Mouse (Mus musculus) E14TG2a.4 (cell line): ENCODE data around the gene Usp37.

Experiments used
- H3K27me3 ChIP-seq: 2 replicates; pipeline ENCODE4 v1.6.1; 2014; ENCODE audit warnings: low read length, control low read depth; ENCODE audit not compliant: insufficient read depth
- H3K36me3 ChIP-seq: 2 replicates; pipeline ENCODE4 v1.6.1; 2014; ENCODE audit warnings: low read length, control low read depth; ENCODE audit not compliant: insufficient read depth
- H3K4me1 ChIP-seq: replicated peaks from 2 replicates; pipeline ENCODE4 v1.6.1; 2014; ENCODE audit warnings: low read depth, low read length, control low read depth
- H3K4me3 ChIP-seq: replicated peaks from 2 replicates; pipeline ENCODE4 v1.5.1; 2014; ENCODE audit warnings: mild to moderate bottlenecking, low read length
- H3K9me3 ChIP-seq: 2 replicates; pipeline ENCODE4 v1.6.1; 2014; ENCODE audit warnings: low read length, control low read depth
- CTCF ChIP-seq: conservative IDR thresholded peaks from 2 replicates; pipeline ENCODE4 v1.5.1; 2014; ENCODE audit warnings: low read length
- NANOG ChIP-seq: IDR thresholded peaks from 2 replicates; pipeline ENCODE4 v1.6.1; 2014; ENCODE audit warnings: borderline replicate concordance, low read length, mixed read lengths
- POU5F1 ChIP-seq: IDR thresholded peaks from 2 replicates; pipeline ENCODE4 v1.6.1; 2014; ENCODE audit warnings: low read length, borderline replicate concordance

The Usp37 gene

GRCm38 (mm10) chr1:74505721-74506464 is 38.2 kb downstream of the Usp37 start, which contains the start of gene Cnot9:
Gene Cnot9 (plus strand): TSS chr1:74506058.
- Histone ChIP-seq H3K4me1 (peaks cover 60% of the 10 kb centered on the region), H3K4me3 (peak within 1 kb of the TSS; percentile 96), H3K9me3 (no peaks in the 10 kb centered on the region), H3K36me3 (peaks cover 39% of the 10 kb centered on the region), H3K27me3 (no peaks in the 10 kb centered on the region)
- no peak for TF ChIP-seq NANOG
- no peak for TF ChIP-seq CTCF
- TF ChIP-seq POU5F1, result no peak

DNA sequence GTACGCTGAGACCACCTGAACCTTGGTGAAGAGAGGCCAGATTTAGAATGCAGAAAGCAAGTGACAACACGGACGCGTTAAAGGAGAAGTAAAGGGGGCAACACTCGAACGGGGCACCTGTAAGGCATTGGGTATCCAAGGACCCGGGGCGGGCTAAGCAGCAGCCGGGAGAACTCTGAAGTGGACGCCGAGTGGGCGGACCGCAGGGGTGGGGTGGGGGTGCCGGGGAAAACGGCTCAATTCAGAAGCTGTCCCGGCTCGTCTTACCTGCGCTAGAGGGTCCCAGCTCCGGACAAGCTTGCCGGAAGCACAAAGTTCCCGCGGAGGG is 38.7 kb downstream of the Usp37 start:
- H3K4me1 ChIP-seq, result peaks cover 56% of the 10 kb centered on the region
- no peaks in the 10 kb centered on the region for H3K9me3 ChIP-seq
- H3K36me3 ChIP-seq, result peaks cover 36% of the 10 kb centered on the region
- no peak for TF ChIP-seq NANOG
- no peak for TF ChIP-seq POU5F1
- no peak for TF ChIP-seq CTCF
- H3K4me3 ChIP-seq, result peak overlapping the region; percentile 96
- no peaks in the 10 kb centered on the region for H3K27me3 ChIP-seq

GRCm38 (mm10) chr1:74501106-74501505 is 43.0 kb downstream of the Usp37 start:
- TF ChIP-seq POU5F1, result no peak
- TF ChIP-seq NANOG, result no peak
- TF ChIP-seq CTCF, result no peak
- H3K4me3 ChIP-seq, result no peak overlapping the region
- no peaks in the 10 kb centered on the region for H3K27me3 ChIP-seq
- H3K4me1 ChIP-seq, result peaks cover 27% of the 10 kb centered on the region
- H3K9me3 ChIP-seq, result no peaks in the 10 kb centered on the region
- H3K36me3 ChIP-seq, result peaks cover 43% of the 10 kb centered on the region

- H3K4me3 ChIP-seq, result no peak overlapping the region
These were observed 58.3 kb downstream of the Usp37 start for GRCm38 (mm10) chr1:74485792-74486191.

GRCm38 (mm10) chr1:74460273-74460672 is 83.8 kb downstream of the Usp37 start:
- peaks cover 83% of the 10 kb centered on the region for H3K36me3 ChIP-seq
- H3K4me1 ChIP-seq, result peaks cover 5% of the 10 kb centered on the region
- no peaks in the 10 kb centered on the region for H3K9me3 ChIP-seq
- no peaks in the 10 kb centered on the region for H3K27me3 ChIP-seq
- TF ChIP-seq CTCF (peak; percentile 58), POU5F1 (no peak), NANOG (no peak)
- no peak overlapping the region for H3K4me3 ChIP-seq

More at GRCm38 (mm10) chr1:74485792-74486191, 58.3 kb downstream of the Usp37 start:
- TF ChIP-seq POU5F1 (no peak), NANOG (no peak), CTCF (no peak)
- Histone ChIP-seq H3K27me3 (no peaks in the 10 kb centered on the region), H3K36me3 (peaks cover 95% of the 10 kb centered on the region), H3K9me3 (no peaks in the 10 kb centered on the region), H3K4me1 (no peaks in the 10 kb centered on the region)

DNA sequence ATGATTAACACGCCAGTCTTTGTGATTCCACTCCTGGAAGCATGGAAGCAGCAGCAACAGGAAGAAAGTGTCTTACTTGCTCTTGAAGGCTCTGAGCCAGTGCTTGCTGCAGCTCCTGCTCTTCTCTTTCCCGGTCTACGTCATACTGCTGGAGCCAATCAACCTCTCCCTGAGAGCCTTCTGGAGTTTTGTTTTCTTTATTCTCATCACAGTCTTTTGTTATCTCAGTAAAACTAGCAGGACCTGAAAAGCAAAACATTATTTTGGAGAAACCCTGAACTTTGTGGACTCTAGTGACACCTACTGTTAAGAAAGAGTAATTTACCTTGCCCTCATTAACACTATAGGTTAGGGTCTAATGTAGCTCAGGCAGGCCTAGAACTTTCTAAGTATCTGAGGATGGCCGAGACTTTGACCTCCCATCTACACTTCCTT is 91.5 kb downstream of the Usp37 start:
- Histone ChIP-seq H3K9me3 (no peaks in the 10 kb centered on the region), H3K4me1 (peaks cover 5% of the 10 kb centered on the region), H3K27me3 (no peaks in the 10 kb centered on the region), H3K36me3 (peaks cover 89% of the 10 kb centered on the region), H3K4me3 (no peak overlapping the region)
- TF ChIP-seq POU5F1 (no peak), CTCF (peak; percentile 70), NANOG (no peak)

DNA sequence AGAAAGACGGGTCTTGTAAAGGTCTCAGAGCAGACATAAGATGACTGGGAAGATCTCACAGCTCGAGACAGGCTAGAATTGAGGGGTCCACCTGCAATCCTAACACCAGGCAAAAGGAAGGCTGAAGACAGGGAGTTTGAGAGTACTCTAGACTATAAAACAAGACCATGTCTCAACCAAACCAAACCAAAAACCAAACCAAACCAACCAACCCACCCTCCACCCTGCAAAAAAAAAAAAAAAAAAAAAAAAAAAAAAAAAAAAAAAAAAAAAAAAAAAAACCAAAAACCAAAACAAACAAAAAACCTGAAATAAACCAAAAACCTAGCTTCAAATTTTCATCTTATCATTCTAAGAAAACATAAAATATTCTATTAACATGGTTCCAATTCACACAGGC is 99.5 kb downstream of the Usp37 start:
- Histone ChIP-seq H3K4me3 (no peak overlapping the region), H3K9me3 (no peaks in the 10 kb centered on the region), H3K27me3 (no peaks in the 10 kb centered on the region), H3K36me3 (peaks cover 86% of the 10 kb centered on the region), H3K4me1 (no peaks in the 10 kb centered on the region)
- TF ChIP-seq CTCF (no peak), POU5F1 (no peak), NANOG (no peak)

GRCm38 (mm10) chr1:74439166-74439876 is 104.8 kb downstream of the Usp37 start:
- Histone ChIP-seq H3K27me3 (no peaks in the 10 kb centered on the region), H3K4me1 (peaks cover 3% of the 10 kb centered on the region; the same call in 1 of the 2 replicates)

More at GRCm38 (mm10) chr1:74439166-74439876, 104.8 kb downstream of the Usp37 start:
- Histone ChIP-seq H3K9me3 (no peaks in the 10 kb centered on the region), H3K4me3 (no peak overlapping the region), H3K36me3 (peaks cover 90% of the 10 kb centered on the region)
- no peak for TF ChIP-seq POU5F1
